In the genomic region with DNA sequence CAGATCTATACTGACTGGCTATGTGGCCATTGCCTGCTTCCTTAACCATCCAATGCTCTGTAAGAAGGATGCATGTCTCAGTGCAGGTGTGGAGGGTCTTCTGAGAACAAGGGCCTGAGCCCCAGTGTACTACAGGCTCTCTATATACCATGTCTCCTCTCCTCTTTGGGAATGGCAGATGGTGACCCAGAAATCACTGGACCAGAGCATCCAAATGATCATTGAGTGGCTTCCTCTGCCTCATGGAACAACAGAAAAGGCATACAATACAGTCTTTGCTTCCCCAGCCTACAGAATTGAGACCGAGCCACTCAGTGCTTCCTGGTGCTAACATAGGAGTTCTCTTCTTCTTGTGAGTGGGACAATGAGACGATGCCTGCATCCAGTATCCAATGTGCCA, we compare ENCODE assay signal across 26 mouse cellular contexts.
DNase-seq lines count a peak whose midpoint lies in the region; ATAC-seq lines count a peak whose summit lies in the region.
"Had no signal": no experiment of that assay in that cellular context is flagged by ENCODE, and none has a peak within 500 bp of the region (broad histone marks: within the 10 kb centered on the region; RNA-seq: fewer than 3 reads in every experiment).

No protein-coding gene starts in this region.

- peak; percentile 24 to 47 for DNase-seq in cerebellum, adult 18-20 months
- DNase-seq in cerebellum, postnatal 4 days (ENCODE audit: low spot score in 2 of 2): no peak
- no peak for DNase-seq in hindbrain, embryonic 10.5 days (ENCODE audit: low spot score)
- no peak for DNase-seq in hindbrain, embryonic 14.5 days (ENCODE audit: low spot score)
- DNase-seq in cerebellum, adult 9-10 months: peak; percentile 56
- DNase-seq in spleen, adult 12 weeks (ENCODE audit: low spot score): no peak
- no peak for DNase-seq in liver, embryonic 11.5 days (ENCODE audit: low spot score)
- DNase-seq: embryo, embryonic 11 days; kidney, adult 8-10 months; kidney, postnatal 4 days; liver, postnatal 0 days; lung, postnatal 36 days; thymus, adult 18-20 months; thymus, postnatal 25 days had no signal

- no peak overlapping the region for H3K4me2 ChIP-seq in hindbrain, embryonic 14.5 days (replicated peaks)
- H3K4me2 ChIP-seq in hindbrain, embryonic 16.5 days (ENCODE audit: low read length): no peak overlapping the region
- H3K4me2 ChIP-seq in liver, embryonic 11.5 days: no peak overlapping the region
- H3K4me2 ChIP-seq: embryonic facial prominence, embryonic 13.5 days; forebrain, embryonic 12.5 days; heart, embryonic 13.5 days; limb, embryonic 13.5 days; liver, embryonic 12.5 days; midbrain, embryonic 11.5 days; neural tube, embryonic 13.5 days had no signal

- H3K4me1 ChIP-seq in hindbrain, embryonic 10.5 days (replicated peaks): peaks cover 20% of the 10 kb centered on the region
- H3K4me1 ChIP-seq in hindbrain, embryonic 14.5 days (replicated peaks; ENCODE audit: control insufficient read depth, insufficient read depth, low read length): peaks cover 13% of the 10 kb centered on the region
- H3K4me1 ChIP-seq in hindbrain, embryonic 16.5 days (ENCODE audit: control insufficient read depth, insufficient read depth, low read depth, low read length): peaks cover 11% of the 10 kb centered on the region
- no peaks in the 10 kb centered on the region for H3K4me1 ChIP-seq in liver, embryonic 11.5 days (replicated peaks; ENCODE audit: control insufficient read depth, insufficient read depth, low read length)
- H3K4me1 ChIP-seq: liver, embryonic 12.5 days had no signal

- no peak for ATAC-seq in hindbrain, embryonic 14.5 days (ENCODE audit: low FRiP score)
- 0 out of 2 replicates have a peak, but pooled peaks have one; percentile 14 for ATAC-seq in hindbrain, embryonic 16.5 days
- no peak for ATAC-seq in liver, embryonic 11.5 days (replicated peaks; ENCODE audit: low FRiP score)
- ATAC-seq: intestine, embryonic 16.5 days; liver, embryonic 12.5 days; liver, postnatal 0 days; Patski had no signal

- H3K9ac ChIP-seq in hindbrain, embryonic 14.5 days: no peak overlapping the region
- no peak overlapping the region for H3K9ac ChIP-seq in hindbrain, embryonic 16.5 days (ENCODE audit: low read depth, low read length)
- H3K9ac ChIP-seq in liver, embryonic 11.5 days (ENCODE audit: low read depth, low read length): no peak overlapping the region
- H3K9ac ChIP-seq: embryonic facial prominence, embryonic 13.5 days; forebrain, embryonic 12.5 days; heart, embryonic 13.5 days; limb, embryonic 13.5 days; liver, embryonic 12.5 days; liver, postnatal 0 days; neural tube, embryonic 13.5 days had no signal

- H3K9me3 ChIP-seq in hindbrain, embryonic 10.5 days: no peaks in the 10 kb centered on the region
- H3K9me3 ChIP-seq in hindbrain, embryonic 14.5 days (ENCODE audit: control insufficient read depth, low read length): no peaks in the 10 kb centered on the region
- no peaks in the 10 kb centered on the region for H3K9me3 ChIP-seq in hindbrain, embryonic 16.5 days (ENCODE audit: control insufficient read depth, low read length)
- H3K9me3 ChIP-seq in liver, embryonic 11.5 days (ENCODE audit: control insufficient read depth, low read length): no peaks in the 10 kb centered on the region
- H3K9me3 ChIP-seq: embryonic facial prominence, embryonic 13.5 days; forebrain, embryonic 12.5 days; heart, embryonic 13.5 days; limb, embryonic 13.5 days; liver, embryonic 12.5 days; neural tube, embryonic 13.5 days had no signal

- 89% methylated on average over 2 of the region's 2 CpGs for WGBS in hindbrain, embryonic 10.5 days
- 96% methylated on average over 2 of the region's 2 CpGs for WGBS in hindbrain, embryonic 14.5 days
- 90% methylated on average over 2 of the region's 2 CpGs for WGBS in hindbrain, embryonic 16.5 days
- 92% methylated on average over 2 of the region's 2 CpGs for WGBS in liver, embryonic 11.5 days

- H3K4me3 ChIP-seq in hindbrain, embryonic 10.5 days: no peak overlapping the region
- no peak overlapping the region for H3K4me3 ChIP-seq in hindbrain, embryonic 14.5 days (replicated peaks; ENCODE audit: low read length)
- no peak overlapping the region for H3K4me3 ChIP-seq in hindbrain, embryonic 16.5 days (ENCODE audit: low read length)
- no peak overlapping the region for H3K4me3 ChIP-seq in liver, embryonic 11.5 days (ENCODE audit: low read depth, low read length)
- H3K4me3 ChIP-seq: embryonic facial prominence, embryonic 13.5 days; erythroblast, embryonic 14.5 days; forebrain, embryonic 12.5 days; heart, embryonic 13.5 days; limb, embryonic 13.5 days; liver, embryonic 12.5 days; neural tube, embryonic 13.5 days had no signal

- no peaks in the 10 kb centered on the region for H3K36me3 ChIP-seq in hindbrain, embryonic 10.5 days
- H3K36me3 ChIP-seq in hindbrain, embryonic 14.5 days (replicated peaks; ENCODE audit: control insufficient read depth, insufficient read depth): no peaks in the 10 kb centered on the region
- no peaks in the 10 kb centered on the region for H3K36me3 ChIP-seq in hindbrain, embryonic 16.5 days (ENCODE audit: control insufficient read depth, insufficient read depth, low read length)
- no peaks in the 10 kb centered on the region for H3K36me3 ChIP-seq in liver, embryonic 11.5 days (ENCODE audit: control insufficient read depth, insufficient read depth, low read length)
- H3K36me3 ChIP-seq: embryonic facial prominence, embryonic 13.5 days; forebrain, embryonic 12.5 days; heart, embryonic 13.5 days; limb, embryonic 13.5 days; liver, embryonic 12.5 days; neural tube, embryonic 13.5 days had no signal

- H3K27me3 ChIP-seq in hindbrain, embryonic 10.5 days (ENCODE audit: insufficient read depth, poor library complexity, severe bottlenecking): no peaks in the 10 kb centered on the region
- H3K27me3 ChIP-seq in hindbrain, embryonic 14.5 days (ENCODE audit: control insufficient read depth, insufficient read depth, low read length): 0 out of 2 replicates have a peak, but pooled peaks cover 3% of the 10 kb centered on the region
- H3K27me3 ChIP-seq in hindbrain, embryonic 16.5 days (replicated peaks; ENCODE audit: control insufficient read depth, insufficient read depth, low read length): peaks cover 4% of the 10 kb centered on the region
- no peaks in the 10 kb centered on the region for H3K27me3 ChIP-seq in liver, embryonic 11.5 days (replicated peaks; ENCODE audit: control insufficient read depth, insufficient read depth, low read length)
- H3K27me3 ChIP-seq: heart, embryonic 13.5 days; liver, embryonic 12.5 days had no signal

- H3K27ac ChIP-seq in hindbrain, embryonic 10.5 days: 0 out of 2 replicates have a peak overlapping the region, but pooled peaks have one; percentile 35
- H3K27ac ChIP-seq in hindbrain, embryonic 14.5 days: no peak overlapping the region
- no peak overlapping the region for H3K27ac ChIP-seq in hindbrain, embryonic 16.5 days (ENCODE audit: low read depth, low read length)
- H3K27ac ChIP-seq in liver, embryonic 11.5 days (ENCODE audit: low read depth, low read length): no peak overlapping the region
- H3K27ac ChIP-seq: embryonic facial prominence, embryonic 13.5 days; forebrain, embryonic 12.5 days; heart, embryonic 13.5 days; kidney, postnatal 0 days; limb, embryonic 13.5 days; liver, embryonic 12.5 days; neural tube, embryonic 13.5 days had no signal

Comparison
In these comparisons a context has a peak if more than half of its experiments do, and no peak if none do; other contexts are left out.
1. DNase-seq: peak in cerebellum, adult 18-20 months (2 of 2) and cerebellum, adult 9-10 months (single experiment); none in cerebellum, postnatal 4 days (0 of 2), hindbrain, embryonic 10.5 days (single experiment), hindbrain, embryonic 14.5 days (single experiment), spleen, adult 12 weeks (single experiment) and liver, embryonic 11.5 days (single experiment).